Mouse (Mus musculus) ES-E14 (cell line): ENCODE data around the gene Fbxo44.

Source experiments
- CHD2 ChIP-seq: IDR thresholded peaks from 2 replicates; pipeline ENCODE4 v1.6.1; 2014; ENCODE audit warnings: mild to moderate bottlenecking, low read depth, low read length, inconsistent platforms
- MAFK ChIP-seq: IDR thresholded peaks from 2 replicates; pipeline ENCODE4 v1.6.1; 2014; ENCODE audit warnings: mild to moderate bottlenecking, low read depth, low read length, inconsistent platforms; ENCODE audit not compliant: insufficient read depth
- ZC3H11A ChIP-seq: IDR thresholded peaks from 2 replicates; pipeline ENCODE4 v1.6.1; 2012; ENCODE audit warnings: low read depth, mild to moderate bottlenecking, inconsistent platforms, low read length, borderline replicate concordance
- ZNF384 ChIP-seq: IDR thresholded peaks from 2 replicates; pipeline ENCODE4 v1.6.1; 2012; ENCODE audit warnings: low read depth, low read length, inconsistent platforms

GRCm38 (mm10) chr4:148130133-148130532, 30.1 kb downstream of the Fbxo44 start, which contains the start of gene Mad2l2:
- TF ChIP-seq MAFK (no peak), ZNF384 (no peak), CHD2 (no peak), ZC3H11A (no peak)
